Mouse (Mus musculus) CH12.LX (cell line): Measurements from ENCODE around the gene Gm20518. TPM values are rescaled to one million over a fixed set of nuclear protein-coding genes. Genes with fewer than 3 reads are reported as not detected.
A peak's percentile ranks its signal among the peaks of the same experiment; 100 is the strongest.

ENCODE experiments used
- DNase-seq: peaks from one replicate; pipeline ENCODE4 v3.0.0-alpha.2; 2013; ENCODE audit errors: extremely low read depth
- H3K27ac ChIP-seq: 2 replicates; pipeline ENCODE4 v1.5.1; 2012; ENCODE audit warnings: low read depth, mild to moderate bottlenecking, control low read depth, moderate library complexity; ENCODE audit not compliant: insufficient read depth
- H3K27me3 ChIP-seq: replicated peaks from 2 replicates; pipeline ENCODE3; 2012; ENCODE audit warnings: inconsistent platforms
- H3K36me3 ChIP-seq, 2 experiments: replicated peaks in 1 of 2; 2 replicates each; pipeline versions ENCODE3 to v1.6.1; 2012; ENCODE audit warnings: inconsistent platforms in 1 of 2, low read length in 1 of 2, mild to moderate bottlenecking in 1 of 2, mixed read lengths in 1 of 2, moderate library complexity in 1 of 2; ENCODE audit not compliant: control insufficient read depth in 1 of 2, insufficient read depth in 1 of 2
- H3K4me1 ChIP-seq, 2 experiments: 2 replicates each; pipeline ENCODE4 v1.6.1; 2012; ENCODE audit warnings: inconsistent platforms in 1 of 2, moderate library complexity in 1 of 2; ENCODE audit not compliant: insufficient read depth in 2 of 2, control insufficient read depth in 1 of 2
- H3K4me2 ChIP-seq: 2 replicates; pipeline ENCODE4 v1.6.1; 2012; ENCODE audit warnings: low read depth, mild to moderate bottlenecking, control low read depth; ENCODE audit not compliant: poor library complexity, insufficient read depth, severe bottlenecking
- H3K4me3 ChIP-seq, 3 experiments: fragments of 150-350 bp in 1 of 3; sonication (generic) in 1 of 3; replicated peaks in 1 of 3; 2 replicates each; pipeline versions ENCODE3 to v1.5.1; 2011 to 2012; ENCODE audit warnings: low read depth in 2 of 3, low read length in 2 of 3, mild to moderate bottlenecking in 2 of 3, moderate library complexity in 2 of 3, control low read depth in 1 of 3, improper control_type of control experiment in 1 of 3, inconsistent platforms in 1 of 3, mixed read lengths in 1 of 3; ENCODE audit not compliant: poor library complexity in 1 of 3
- H3K79me2 ChIP-seq: replicated peaks from 2 replicates; pipeline ENCODE4 v1.6.1; 2012; ENCODE audit warnings: mild to moderate bottlenecking, moderate library complexity; ENCODE audit not compliant: control insufficient read depth, poor library complexity, insufficient read depth, severe bottlenecking; ENCODE audit errors: extremely low read depth
- H3K9ac ChIP-seq: 2 replicates; pipeline ENCODE4 v1.6.1; 2012; ENCODE audit warnings: low read depth, mild to moderate bottlenecking, control low read depth, moderate library complexity; ENCODE audit not compliant: insufficient read depth
- H3K9me3 ChIP-seq: replicated peaks from 2 replicates; pipeline ENCODE3; 2012; ENCODE audit warnings: low read length, inconsistent platforms, mixed read lengths
- BHLHE40 ChIP-seq: IDR thresholded peaks from 2 replicates; pipeline ENCODE4 v1.6.1; 2011; ENCODE audit warnings: mild to moderate bottlenecking, low read depth, low read length, improper control_type of control experiment
- CHD1 ChIP-seq: IDR thresholded peaks from 2 replicates; pipeline ENCODE4 v1.6.1; 2012; ENCODE audit warnings: low read depth, low read length, improper control_type of control experiment, inconsistent platforms
- CTCF ChIP-seq, 2 experiments: IDR thresholded peaks in 1 of 2; conservative IDR thresholded peaks in 1 of 2; 2 replicates each; pipeline ENCODE4 v1.5.1; 2011 to 2012; ENCODE audit warnings: low read depth in 2 of 2, low read length in 2 of 2, improper control_type of control experiment in 1 of 2, inconsistent platforms in 1 of 2, mild to moderate bottlenecking in 1 of 2, moderate library complexity in 1 of 2
- E2F4 ChIP-seq: IDR thresholded peaks from 2 replicates; pipeline ENCODE4 v1.6.1; 2011; ENCODE audit warnings: low read depth, low read length, improper control_type of control experiment; ENCODE audit not compliant: insufficient replicate concordance
- ELF1 ChIP-seq: IDR thresholded peaks from 2 replicates; pipeline ENCODE4 v1.6.1; 2014; ENCODE audit warnings: low read depth, mild to moderate bottlenecking, inconsistent platforms, low read length, improper control_type of control experiment
- EP300 ChIP-seq: IDR thresholded peaks from 2 replicates; pipeline ENCODE4 v1.6.1; 2011; ENCODE audit warnings: low read length, improper control_type of control experiment
- ETS1 ChIP-seq: conservative IDR thresholded peaks from 2 replicates; pipeline ENCODE4 v1.6.1; 2012; ENCODE audit warnings: low read depth, mild to moderate bottlenecking, inconsistent platforms, low read length, improper control_type of control experiment, moderate library complexity
- HCFC1 ChIP-seq: IDR thresholded peaks from 2 replicates; pipeline ENCODE4 v1.6.1; 2012; ENCODE audit warnings: low read depth, mild to moderate bottlenecking, inconsistent platforms, low read length, improper control_type of control experiment
- IRF4 ChIP-seq: IDR thresholded peaks from 2 replicates; pipeline ENCODE4 v1.6.1; 2014; ENCODE audit warnings: low read depth, mild to moderate bottlenecking, inconsistent platforms, low read length, improper control_type of control experiment
- JUN ChIP-seq: IDR thresholded peaks from 2 replicates; pipeline ENCODE4 v1.6.1; 2011; ENCODE audit warnings: low read depth, mild to moderate bottlenecking, low read length, improper control_type of control experiment, moderate library complexity; ENCODE audit not compliant: insufficient read depth
- JUND ChIP-seq: conservative IDR thresholded peaks from 2 replicates; pipeline ENCODE4 v1.6.1; 2011; ENCODE audit warnings: low read depth, low read length, improper control_type of control experiment
- KAT2A ChIP-seq: IDR thresholded peaks from 2 replicates; pipeline ENCODE4 v1.6.1; 2012; ENCODE audit warnings: low read length, improper control_type of control experiment, inconsistent platforms; ENCODE audit not compliant: insufficient replicate concordance
- MAFK ChIP-seq: IDR thresholded peaks from 2 replicates; pipeline ENCODE4 v1.6.1; 2011; ENCODE audit warnings: low read length, improper control_type of control experiment; ENCODE audit not compliant: insufficient replicate concordance
- MAX ChIP-seq: IDR thresholded peaks from 2 replicates; pipeline ENCODE4 v1.6.1; 2011; ENCODE audit warnings: low read length, improper control_type of control experiment
- MAZ ChIP-seq: IDR thresholded peaks from 2 replicates; pipeline ENCODE4 v1.6.1; 2012; ENCODE audit warnings: low read depth, mild to moderate bottlenecking, inconsistent platforms, low read length, improper control_type of control experiment, moderate library complexity
- MEF2A ChIP-seq: IDR thresholded peaks from 2 replicates; pipeline ENCODE4 v1.6.1; 2014; ENCODE audit warnings: low read depth, mild to moderate bottlenecking, inconsistent platforms, low read length, improper control_type of control experiment, borderline replicate concordance
- MXI1 ChIP-seq: IDR thresholded peaks from 2 replicates; pipeline ENCODE4 v1.6.1; 2011; ENCODE audit warnings: mild to moderate bottlenecking, low read depth, low read length, improper control_type of control experiment
- MYC ChIP-seq: IDR thresholded peaks from 2 replicates; pipeline ENCODE4 v1.6.1; 2011; ENCODE audit warnings: low read depth, mild to moderate bottlenecking, improper control_type of control experiment, low read length
- NELFE ChIP-seq: IDR thresholded peaks from 2 replicates; pipeline ENCODE4 v1.6.1; 2011; ENCODE audit warnings: low read depth, low read length, improper control_type of control experiment
- NRF1 ChIP-seq: IDR thresholded peaks from 2 replicates; pipeline ENCODE4 v1.6.1; 2014; ENCODE audit warnings: low read depth, mild to moderate bottlenecking, inconsistent platforms, low read length, improper control_type of control experiment, moderate library complexity
- PAX5 ChIP-seq: IDR thresholded peaks from 2 replicates; pipeline ENCODE4 v1.6.1; 2012; ENCODE audit warnings: low read length, inconsistent platforms, mixed read lengths
- POLR2A ChIP-seq: IDR thresholded peaks from 2 replicates; pipeline ENCODE4 v1.6.1; 2011; ENCODE audit warnings: low read depth, mild to moderate bottlenecking, improper control_type of control experiment, low read length
- POLR2AphosphoS2 ChIP-seq: IDR thresholded peaks from 2 replicates; pipeline ENCODE4 v1.6.1; 2011; ENCODE audit warnings: low read depth, low read length, improper control_type of control experiment
- RAD21 ChIP-seq: IDR thresholded peaks from 2 replicates; pipeline ENCODE4 v1.6.1; 2011; ENCODE audit warnings: low read depth, mild to moderate bottlenecking, low read length, improper control_type of control experiment, moderate library complexity
- SMC3 ChIP-seq: IDR thresholded peaks from 2 replicates; pipeline ENCODE4 v1.6.1; 2011; ENCODE audit warnings: low read depth, low read length, improper control_type of control experiment
- TBP ChIP-seq: conservative IDR thresholded peaks from 2 replicates; pipeline ENCODE4 v1.6.1; 2011; ENCODE audit warnings: low read depth, low read length, improper control_type of control experiment
- TCF12 ChIP-seq: IDR thresholded peaks from 2 replicates; pipeline ENCODE4 v1.6.1; 2014; ENCODE audit warnings: low read depth, mild to moderate bottlenecking, inconsistent platforms, low read length, improper control_type of control experiment
- UBTF ChIP-seq: IDR thresholded peaks from 2 replicates; pipeline ENCODE4 v1.6.1; 2012; ENCODE audit warnings: low read depth, mild to moderate bottlenecking, inconsistent platforms, low read length, improper control_type of control experiment, moderate library complexity
- USF1 ChIP-seq: IDR thresholded peaks from 2 replicates; pipeline ENCODE4 v1.6.1; 2014; ENCODE audit warnings: low read depth, mild to moderate bottlenecking, inconsistent platforms, low read length, improper control_type of control experiment
- USF2 ChIP-seq: conservative IDR thresholded peaks from 2 replicates; pipeline ENCODE4 v1.6.1; 2011; ENCODE audit warnings: low read depth, low read length, improper control_type of control experiment
- ZC3H11A ChIP-seq: IDR thresholded peaks from 2 replicates; pipeline ENCODE4 v1.6.1; 2012; ENCODE audit warnings: low read depth, mild to moderate bottlenecking, inconsistent platforms, low read length, improper control_type of control experiment
- ZKSCAN1 ChIP-seq: IDR thresholded peaks from 2 replicates; pipeline ENCODE4 v1.6.1; 2012; ENCODE audit warnings: low read depth, inconsistent platforms, low read length, improper control_type of control experiment, borderline replicate concordance
- ZMIZ1 ChIP-seq: IDR thresholded peaks from 2 replicates; pipeline ENCODE4 v1.6.1; 2012; ENCODE audit warnings: low read depth, mild to moderate bottlenecking, inconsistent platforms, low read length, improper control_type of control experiment
- ZNF384 ChIP-seq: IDR thresholded peaks from 2 replicates; pipeline ENCODE4 v1.6.1; 2012; ENCODE audit warnings: low read depth, low read length, improper control_type of control experiment, inconsistent platforms
- dilution Hi-C: fragments of 300-500 bp; cut with MboI; formaldehyde crosslinking; loops from 2 replicates; pipeline ENCODE4 v1.14.3; 2020; ENCODE audit warnings: low sequenced_read_pairs; ENCODE audit not compliant: extremely low pct_unique_long_range_greater_than_20kb, extremely low pct_ligation_motif_present
- in situ Hi-C: fragments of 300-500 bp; cut with MboI; formaldehyde crosslinking; loops from 3 replicates; pipeline ENCODE4 v1.14.3; 2019; ENCODE audit warnings: low sequenced_read_pairs, low pct_ligation_motif_present, low pct_unique_long_range_greater_than_20kb, mixed read lengths
- polyA plus RNA-seq: library from polyadenylated mRNA; unstranded; fragments of >175 nt; gene quantifications from 2 replicates; pipeline ENCODE4 v1.2.1, GENCODE M21; 2012; ENCODE audit warnings: low read depth; ENCODE audit not compliant: insufficient read length
- total RNA-seq, 2 experiments: library from RNA; depleted of rRNA; stranded (reverse); fragments of 300-350 nt in 1 of 2; fragments of >200 nt in 1 of 2; gene quantifications; 2 replicates each; pipeline ENCODE4 v1.2.3; 2012 to 2014

Gm20518 gene
- total and polyA plus RNA-seq, 3 experiments: 0.16 to 0.91 (median 0.21) TPM

- peaks cover 0 to 9% of the 10 kb centered on the region in 2 experiments; a peak in 2 of 4 replicates for H3K4me1 ChIP-seq
- TF ChIP-seq IRF4 (peak; percentile 79), E2F4 (no peak), TBP (no peak), ETS1 (no peak), CHD1 (no peak), NELFE (no peak), ZMIZ1 (no peak), NRF1 (no peak), USF1 (no peak), SMC3 (peak; percentile 94), MEF2A (no peak), USF2 (no peak), CTCF (conservative IDR thresholded peaks at IDR 0.05 in 1 of 2, IDR thresholded peaks at IDR 0.05 in 1 of 2; ENCODE audit: low read depth in 2 of 2, low read length in 2 of 2) (peak; percentile 68 to 98), MYC (no peak), POLR2A (no peak), ZC3H11A (no peak; the same call in 1 of the 2 replicates), ZKSCAN1 (no peak), MXI1 (no peak), JUND (no peak), ZNF384 (peak; percentile 49; the same call in 1 of the 2 replicates), MAX (no peak), JUN (no peak), KAT2A (no peak), POLR2AphosphoS2 (no peak), PAX5 (no peak), MAFK (no peak), RAD21 (peak; percentile 89), EP300 (no peak), HCFC1 (no peak), BHLHE40 (no peak), TCF12 (no peak), UBTF (no peak), MAZ (no peak), ELF1 (no peak)
- H3K4me2 ChIP-seq: peak overlapping the region; percentile 47
- peaks cover 58% of the 10 kb centered on the region for H3K27me3 ChIP-seq
- no peaks in the 10 kb centered on the region for H3K79me2 ChIP-seq
- in situ Hi-C loops: no loop called here
- H3K4me3 ChIP-seq: no peak overlapping the region
- no peak overlapping the region for H3K27ac ChIP-seq
- DNase-seq: peak; percentile 76
- H3K36me3 ChIP-seq: no peaks in the 10 kb centered on the region
- dilution Hi-C loops: no loop called here
- no peaks in the 10 kb centered on the region for H3K9me3 ChIP-seq
- H3K9ac ChIP-seq: peak overlapping the region; percentile 18; the same call in 1 of the 2 replicates
These were observed 47.4 kb upstream of the Gm20518 start for GRCm38 (mm10) chr16:17938821-17939220.
